In the genomic region with DNA sequence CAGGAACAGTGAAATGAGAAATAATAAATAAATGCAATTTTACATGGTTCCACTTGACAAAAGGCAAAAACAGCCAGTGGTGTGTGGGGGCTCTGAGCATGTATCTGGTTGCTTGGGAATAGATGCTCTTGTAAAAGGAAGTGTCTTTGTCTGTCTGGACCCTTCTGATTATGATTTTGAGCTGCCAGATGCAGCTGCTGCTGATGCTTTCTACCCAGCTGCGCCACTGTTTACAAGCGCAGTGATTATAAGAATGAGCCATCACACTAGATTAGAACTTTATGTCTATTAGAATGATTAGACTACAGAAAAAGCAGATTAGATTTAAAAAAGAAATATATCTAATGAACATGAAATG, we compare ENCODE assay signal across 18 mouse cellular contexts.
DNase-seq lines count a peak whose midpoint lies in the region; ATAC-seq lines count a peak whose summit lies in the region.
"Had no signal": no experiment of that assay in that cellular context is flagged by ENCODE, and none has a peak within 500 bp of the region (broad histone marks: within the 10 kb centered on the region; RNA-seq: fewer than 3 reads in every experiment).

No protein-coding gene starts in this region.

- H3K27me3 ChIP-seq in midbrain, embryonic 11.5 days (ENCODE audit: control insufficient read depth, insufficient read depth, low read length) = no peaks in the 10 kb centered on the region
- H3K27me3 ChIP-seq in midbrain, embryonic 10.5 days (ENCODE audit: low read depth, poor library complexity, severe bottlenecking) = no peaks in the 10 kb centered on the region
- no peaks in the 10 kb centered on the region for H3K27me3 ChIP-seq in forebrain, embryonic 16.5 days (replicated peaks; ENCODE audit: control insufficient read depth, insufficient read depth, low read length)
- H3K27me3 ChIP-seq in neural tube, embryonic 14.5 days (ENCODE audit: control insufficient read depth, insufficient read depth, low read length) = no peaks in the 10 kb centered on the region
- H3K27me3 ChIP-seq: embryonic facial prominence, embryonic 15.5 days; lung, embryonic 15.5 days had no signal

- H3K9me3 ChIP-seq in midbrain, embryonic 11.5 days (ENCODE audit: control insufficient read depth, low read length) = no peaks in the 10 kb centered on the region
- H3K9me3 ChIP-seq in midbrain, embryonic 10.5 days (replicated peaks) = no peaks in the 10 kb centered on the region; the same call in 1 of the 2 replicates
- H3K9me3 ChIP-seq in forebrain, embryonic 16.5 days (ENCODE audit: control insufficient read depth, low read length) = no peaks in the 10 kb centered on the region
- no peaks in the 10 kb centered on the region for H3K9me3 ChIP-seq in neural tube, embryonic 14.5 days (ENCODE audit: control insufficient read depth, low read length)
- H3K9me3 ChIP-seq: embryonic facial prominence, embryonic 15.5 days; G1E; lung, embryonic 15.5 days had no signal

- no peaks in the 10 kb centered on the region for H3K36me3 ChIP-seq in midbrain, embryonic 11.5 days (ENCODE audit: control insufficient read depth, insufficient read depth, low read length)
- H3K36me3 ChIP-seq in midbrain, embryonic 10.5 days = no peaks in the 10 kb centered on the region
- no peaks in the 10 kb centered on the region for H3K36me3 ChIP-seq in forebrain, embryonic 16.5 days (ENCODE audit: control insufficient read depth, insufficient read depth)
- H3K36me3 ChIP-seq in neural tube, embryonic 14.5 days (ENCODE audit: control insufficient read depth, insufficient read depth, low read length) = no peaks in the 10 kb centered on the region
- H3K36me3 ChIP-seq: embryonic facial prominence, embryonic 15.5 days; G1E; lung, embryonic 15.5 days had no signal

- ATAC-seq in midbrain, embryonic 11.5 days (ENCODE audit: low FRiP score) = peak; percentile 42; the same call in 1 of the 2 replicates
- peak; percentile 79 for ATAC-seq in forebrain, embryonic 16.5 days
- peak; percentile 68 for ATAC-seq in neural tube, embryonic 14.5 days (ENCODE audit: low read depth)

- H3K4me1 ChIP-seq in midbrain, embryonic 11.5 days (ENCODE audit: control insufficient read depth, insufficient read depth, low read length) = no peaks in the 10 kb centered on the region
- H3K4me1 ChIP-seq in midbrain, embryonic 10.5 days = no peaks in the 10 kb centered on the region
- H3K4me1 ChIP-seq in forebrain, embryonic 16.5 days (replicated peaks; ENCODE audit: control insufficient read depth, insufficient read depth, low read length) = no peaks in the 10 kb centered on the region
- no peaks in the 10 kb centered on the region for H3K4me1 ChIP-seq in neural tube, embryonic 14.5 days (ENCODE audit: control insufficient read depth, insufficient read depth, low read length)
- H3K4me1 ChIP-seq: embryonic facial prominence, embryonic 15.5 days; lung, embryonic 15.5 days had no signal

- H3K27ac ChIP-seq in midbrain, embryonic 11.5 days (ENCODE audit: low read depth, low read length) = no peak overlapping the region
- H3K27ac ChIP-seq in midbrain, embryonic 10.5 days (replicated peaks) = no peak overlapping the region
- peak overlapping the region; percentile 56 for H3K27ac ChIP-seq in forebrain, embryonic 16.5 days (ENCODE audit: low read length)
- peak overlapping the region; percentile 2; the same call in 1 of the 2 replicates for H3K27ac ChIP-seq in neural tube, embryonic 14.5 days (ENCODE audit: low read depth, low read length)
- H3K27ac ChIP-seq: embryonic facial prominence, embryonic 15.5 days; lung, embryonic 15.5 days had no signal

- 88% methylated on average over 2 of the region's 2 CpGs for WGBS in midbrain, embryonic 11.5 days
- WGBS in midbrain, embryonic 10.5 days = 85% methylated on average over 2 of the region's 2 CpGs
- WGBS in forebrain, embryonic 16.5 days = 55% methylated on average over 2 of the region's 2 CpGs
- 57% methylated on average over 2 of the region's 2 CpGs for WGBS in neural tube, embryonic 14.5 days

- DNase-seq in midbrain, embryonic 11.5 days (ENCODE audit: low spot score, missing footprints) = no peak
- no peak for DNase-seq in midbrain, embryonic 10.5 days (ENCODE audit: low spot score)
- DNase-seq in layer of hippocampus, postnatal 14 days (ENCODE audit: low spot score in 2 of 2) = peak; percentile 0 to 2
- DNase-seq in gastrocnemius, postnatal 4 days (ENCODE audit: low spot score in 2 of 2) = no peak
- no peak for DNase-seq in urinary bladder, postnatal 4 days (ENCODE audit: low spot score in 2 of 2)
- DNase-seq: adrenal gland, adult 8-10 months; gastrocnemius, postnatal 25 days; heart, postnatal 4 days; kidney, adult 2 months; kidney, postnatal 36 days; liver had no signal

- no peak overlapping the region for H3K4me2 ChIP-seq in midbrain, embryonic 11.5 days
- H3K4me2 ChIP-seq in forebrain, embryonic 16.5 days (ENCODE audit: low read length) = no peak overlapping the region
- H3K4me2 ChIP-seq in neural tube, embryonic 14.5 days (ENCODE audit: low read depth, low read length) = no peak overlapping the region
- H3K4me2 ChIP-seq: embryonic facial prominence, embryonic 15.5 days; heart, embryonic 11.5 days; lung, embryonic 15.5 days had no signal

- no peak overlapping the region for H3K4me3 ChIP-seq in midbrain, embryonic 11.5 days (ENCODE audit: low read depth, low read length)
- H3K4me3 ChIP-seq in midbrain, embryonic 10.5 days = no peak overlapping the region
- H3K4me3 ChIP-seq in forebrain, embryonic 16.5 days (replicated peaks; ENCODE audit: low read length) = no peak overlapping the region
- no peak overlapping the region for H3K4me3 ChIP-seq in neural tube, embryonic 14.5 days (ENCODE audit: low read depth, low read length)
- H3K4me3 ChIP-seq: embryonic facial prominence, embryonic 15.5 days; lung, embryonic 15.5 days; myocyte had no signal

- no peak overlapping the region for H3K9ac ChIP-seq in midbrain, embryonic 11.5 days (ENCODE audit: low read length)
- no peak overlapping the region for H3K9ac ChIP-seq in forebrain, embryonic 16.5 days (replicated peaks; ENCODE audit: low read depth, low read length)
- H3K9ac ChIP-seq in neural tube, embryonic 14.5 days (replicated peaks; ENCODE audit: low read depth, low read length) = no peak overlapping the region
- H3K9ac ChIP-seq: embryonic facial prominence, embryonic 15.5 days; lung, embryonic 15.5 days had no signal

Comparison
In these comparisons a context has a peak if more than half of its experiments do, and no peak if none do; other contexts are left out.
1. DNase-seq: peak in layer of hippocampus, postnatal 14 days (2 of 2); none in midbrain, embryonic 11.5 days (single experiment), midbrain, embryonic 10.5 days (single experiment), gastrocnemius, postnatal 4 days (0 of 2) and urinary bladder, postnatal 4 days (0 of 2).
2. H3K27ac ChIP-seq: peak in forebrain, embryonic 16.5 days (single experiment) and neural tube, embryonic 14.5 days (single experiment); none in midbrain, embryonic 11.5 days (single experiment) and midbrain, embryonic 10.5 days (single experiment).
3. Peak in every context shown above with its lines, with median percentiles within 50 percentile points of each other: ATAC-seq.